Mouse (Mus musculus) kidney, adult 2 months (tissue): ENCODE results near the gene Olfr770.

ENCODE experiments used
- CTCF ChIP-seq: fragments of 200-500 bp; conservative IDR thresholded peaks from 2 replicates; pipeline ENCODE4 v1.5.1; 2011; ENCODE audit warnings: low read depth, mild to moderate bottlenecking, control low read depth, low read length, moderate library complexity, mixed read lengths; ENCODE audit not compliant: insufficient read depth, insufficient read length
- POLR2A ChIP-seq: fragments of 200-500 bp; IDR thresholded peaks from one replicate; pipeline ENCODE4 v1.6.1; 2011; ENCODE audit warnings: low read depth, low read length, control low read depth

DNA sequence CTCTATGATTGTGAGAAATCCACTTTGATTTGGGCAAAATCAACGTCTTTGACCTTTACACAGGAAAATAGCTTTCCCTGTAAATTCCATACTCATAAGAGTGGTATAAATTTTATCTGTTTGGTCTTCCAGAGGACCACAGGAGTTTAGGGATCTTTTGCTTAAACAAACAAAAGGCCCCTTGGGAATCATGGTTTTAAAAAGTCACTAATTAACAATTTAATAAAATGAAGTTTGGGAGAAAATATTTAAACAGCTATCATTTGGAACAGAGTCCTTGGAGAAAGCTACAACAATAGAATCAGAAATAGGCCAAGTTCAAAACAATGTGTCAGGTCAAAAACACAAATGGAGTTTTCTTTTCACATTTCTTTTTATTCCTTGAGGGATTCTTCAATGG lies 39.5 kb downstream of the Olfr770 start, which contains the start of gene Olfr768:
- TF ChIP-seq CTCF = no peak
- no peak for TF ChIP-seq POLR2A
